Mouse (Mus musculus) limb, embryonic 14.5 days (tissue): ENCODE measurements around the gene Eno2. TPM values are rescaled to one million over a fixed set of nuclear protein-coding genes. Genes with fewer than 3 reads are reported as not detected.

ENCODE experiments used
- ATAC-seq: fragments of 200-750 bp; cut with Nextera tagmentation; 2 replicates; pipeline ENCODE4 v1.8.0; 2017; ENCODE audit warnings: low read depth, moderate number of reproducible peaks, moderate TSS enrichment; ENCODE audit not compliant: low FRiP score
- DNase-seq: peaks from one replicate; pipeline ENCODE4 v3.0.0-alpha.2; 2015; ENCODE audit warnings: low spot score
- H3K27ac ChIP-seq: fragments of 300-500 bp; sonication (generic); replicated peaks from 2 replicates; pipeline ENCODE4 v1.5.1; 2014; ENCODE audit warnings: low read depth, mild to moderate bottlenecking, low read length, moderate library complexity, mixed read lengths
- H3K27me3 ChIP-seq: fragments of 300-500 bp; sonication (generic); 2 replicates; pipeline ENCODE4 v1.6.1; 2014; ENCODE audit warnings: low read length, mixed read lengths; ENCODE audit not compliant: control insufficient read depth, insufficient read depth
- H3K36me3 ChIP-seq: fragments of 300-500 bp; sonication (generic); 2 replicates; pipeline ENCODE4 v1.6.1; 2014; ENCODE audit warnings: mild to moderate bottlenecking, low read length, moderate library complexity, mixed read lengths; ENCODE audit not compliant: control insufficient read depth, insufficient read depth
- H3K4me1 ChIP-seq: fragments of 300-500 bp; sonication (generic); 2 replicates; pipeline ENCODE4 v1.6.1; 2014; ENCODE audit warnings: antibody characterized with exemption, low read length, mixed read lengths; ENCODE audit not compliant: control insufficient read depth, insufficient read depth
- H3K4me2 ChIP-seq: fragments of 300-500 bp; sonication (generic); replicated peaks from 2 replicates; pipeline ENCODE4 v1.6.1; 2014; ENCODE audit warnings: low read depth, mild to moderate bottlenecking, low read length, moderate library complexity; ENCODE audit not compliant: severe bottlenecking
- H3K4me3 ChIP-seq: fragments of 300-500 bp; sonication (generic); replicated peaks from 2 replicates; pipeline ENCODE4 v1.5.1; 2014; ENCODE audit warnings: low read length
- H3K9ac ChIP-seq: fragments of 300-500 bp; sonication (generic); 2 replicates; pipeline ENCODE4 v1.6.1; 2014; ENCODE audit warnings: mild to moderate bottlenecking, low read depth, low read length, moderate library complexity; ENCODE audit not compliant: severe bottlenecking
- H3K9me3 ChIP-seq: fragments of 300-500 bp; sonication (generic); 2 replicates; pipeline ENCODE4 v1.6.1; 2016; ENCODE audit warnings: low read length; ENCODE audit not compliant: control insufficient read depth
- POLR2A ChIP-seq: fragments of 200-500 bp; IDR thresholded peaks from 2 replicates; pipeline ENCODE4 v1.8.0; 2012; ENCODE audit warnings: inconsistent platforms, mild to moderate bottlenecking, moderate library complexity, borderline replicate concordance; ENCODE audit not compliant: insufficient read depth, insufficient read length; ENCODE audit errors: extremely low read depth
- WGBS: fragments of 180-500 bp; shearing (Covaris S2); extraction: QIAGEN DNeasy Blood & Tissue Kit; methylation state at CpG from one replicate; pipeline ENCODE4 v1.1.7; 2014; 5-methylcytosine and 5-hydroxymethylcytosine counted together
- polyA plus RNA-seq, 2 experiments: library from polyadenylated mRNA; depleted of rRNA in 1 of 2; stranded (reverse) in 1 of 2; unstranded in 1 of 2; fragments of >200 nt; fragmentation: Nextera tagmentation in 1 of 2; extraction: Ambion mirVana in 1 of 2; gene quantifications; 2 replicates each; pipeline versions ENCODE4 v1.2.1 to v1.2.3; 2012 to 2014

The Eno2 gene
- polyA plus RNA-seq (2012; rRNA removed) (21.7 and 25.3 TPM in 2 replicates), polyA plus RNA-seq (2014; fragmentation: Nextera tagmentation; extraction: Ambion mirVana) (6.0 and 10.2 TPM in 2 replicates)

DNA sequence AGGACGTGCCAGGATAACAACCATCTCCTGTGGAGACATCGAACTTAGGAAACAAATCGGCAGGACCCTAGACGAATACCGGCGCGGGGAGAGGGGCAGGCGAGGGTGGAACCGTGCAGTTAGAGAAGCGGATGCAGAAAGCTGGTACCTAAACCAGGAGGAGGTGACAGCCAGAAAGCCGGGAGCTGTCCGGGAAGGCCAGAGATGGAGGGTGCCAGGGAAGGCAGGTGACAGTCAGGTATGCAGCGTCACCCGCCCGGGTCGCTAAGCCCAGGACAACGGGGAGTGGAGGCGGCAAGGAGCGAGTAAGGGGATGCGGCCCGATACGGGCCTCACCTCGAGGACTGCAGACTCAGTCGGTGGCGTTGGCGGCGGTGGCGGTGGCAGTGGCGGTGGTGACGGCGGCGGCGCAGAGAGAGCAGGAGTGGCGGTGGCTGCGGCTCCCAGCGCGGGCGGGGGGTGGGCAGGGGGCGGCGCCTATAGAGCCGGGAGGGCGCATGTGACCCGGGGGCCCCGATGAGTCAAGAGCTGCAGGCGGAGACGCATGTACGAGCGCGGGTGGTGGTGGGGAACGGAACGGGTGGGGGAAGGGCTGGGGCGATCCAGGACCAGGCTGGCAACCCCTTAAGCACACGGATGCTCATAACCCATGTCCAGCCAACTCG is at the start of gene Eno2:
TSS of gene Eno2 (minus strand) at position 573 of the 665 bp plus-strand sequence.
- DNase-seq (peak; percentile 44), ATAC-seq (peak; percentile 81)
- no peaks in the 10 kb centered on the region for H3K36me3 ChIP-seq
- H3K4me1 ChIP-seq: peaks cover 12% of the 10 kb centered on the region; the same call in 1 of the 2 replicates
- H3K9ac ChIP-seq: peak within 1 kb of the TSS; percentile 68
- TF ChIP-seq POLR2A: no peak
- H3K4me2 ChIP-seq: peak within 1 kb of the TSS; percentile 91
- H3K27me3 ChIP-seq: peaks cover 8% of the 10 kb centered on the region; the same call in 1 of the 2 replicates
- H3K27ac ChIP-seq: no peak within 1 kb of the TSS
- H3K4me3 ChIP-seq: peak within 1 kb of the TSS; percentile 57
- no peaks in the 10 kb centered on the region for H3K9me3 ChIP-seq
- 4% methylated on average over 41 of the region's 54 CpGs for WGBS

GRCm38 (mm10) chr6:124817971-124818370 is 48.5 kb upstream of the Eno2 start:
- no peak overlapping the region for H3K9ac ChIP-seq
- H3K9me3 ChIP-seq: no peaks in the 10 kb centered on the region
- no peaks in the 10 kb centered on the region for H3K27me3 ChIP-seq
- no peak overlapping the region for H3K4me3 ChIP-seq
- DNase-seq (no peak), ATAC-seq (no peak)
- no peak overlapping the region for H3K27ac ChIP-seq
- WGBS: 89% methylated on average over 8 of the region's 8 CpGs
- TF ChIP-seq POLR2A: no peak
- no peak overlapping the region for H3K4me2 ChIP-seq
- peaks cover 77% of the 10 kb centered on the region for H3K36me3 ChIP-seq
- peaks cover 10% of the 10 kb centered on the region for H3K4me1 ChIP-seq

- Histone ChIP-seq H3K4me3 (no peak overlapping the region), H3K4me2 (no peak overlapping the region), H3K27ac (no peak overlapping the region), H3K27me3 (no peaks in the 10 kb centered on the region), H3K9ac (no peak overlapping the region), H3K36me3 (peaks cover 77% of the 10 kb centered on the region), H3K4me1 (peaks cover 13% of the 10 kb centered on the region), H3K9me3 (no peaks in the 10 kb centered on the region)
- WGBS: 96% methylated on average over 8 of the region's 8 CpGs
- TF ChIP-seq POLR2A: no peak
- ATAC-seq (no peak), DNase-seq (no peak)
These were observed 48.1 kb upstream of the Eno2 start for GRCm38 (mm10) chr6:124817563-124817962.

- Histone ChIP-seq H3K27ac (no peak overlapping the region), H3K4me3 (no peak overlapping the region), H3K9ac (no peak overlapping the region), H3K27me3 (no peaks in the 10 kb centered on the region), H3K4me2 (no peak overlapping the region), H3K36me3 (peaks cover 77% of the 10 kb centered on the region), H3K4me1 (peaks cover 17% of the 10 kb centered on the region), H3K9me3 (no peaks in the 10 kb centered on the region)
- ATAC-seq (no peak), DNase-seq (no peak)
- 95% methylated on average over 11 of the region's 11 CpGs for WGBS
- TF ChIP-seq POLR2A: no peak
These were observed 47.7 kb upstream of the Eno2 start for GRCm38 (mm10) chr6:124817125-124817524.

DNA sequence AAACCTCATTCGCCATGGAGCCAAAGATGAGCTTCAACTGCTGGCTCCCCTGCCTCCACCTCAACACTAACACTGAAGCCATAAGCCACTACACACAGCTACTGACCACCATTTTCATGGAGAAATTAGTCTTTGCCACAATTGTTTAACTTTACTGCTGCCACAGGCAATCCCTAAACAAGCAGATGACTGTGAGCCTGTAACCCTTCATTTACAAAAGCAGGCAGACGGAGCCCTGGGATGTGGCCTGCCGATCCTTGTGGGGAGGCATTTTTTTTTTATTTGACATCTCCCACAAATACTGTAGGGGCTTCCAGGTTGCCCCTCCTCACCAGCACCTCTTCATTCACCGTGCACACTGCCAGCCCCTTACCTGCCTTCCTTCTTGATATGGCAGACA is 47.1 kb upstream of the Eno2 start:
- peaks cover 77% of the 10 kb centered on the region for H3K36me3 ChIP-seq
- H3K27ac ChIP-seq: no peak overlapping the region

More for the DNA sequence above, 47.1 kb upstream of the Eno2 start:
- H3K9ac ChIP-seq: no peak overlapping the region
- peaks cover 21% of the 10 kb centered on the region for H3K4me1 ChIP-seq
- 84% methylated on average over 4 of the region's 4 CpGs for WGBS
- ATAC-seq (no peak), DNase-seq (no peak)
- no peak overlapping the region for H3K4me3 ChIP-seq
- no peak for TF ChIP-seq POLR2A
- no peaks in the 10 kb centered on the region for H3K9me3 ChIP-seq
- no peak overlapping the region for H3K4me2 ChIP-seq
- no peaks in the 10 kb centered on the region for H3K27me3 ChIP-seq
